Mouse (Mus musculus) leukemia stem cell, adult 10-12 weeks (primary cell): ENCODE results near the gene Wnt16. TPM values are rescaled to one million over a fixed set of nuclear protein-coding genes. Genes with fewer than 3 reads are reported as not detected.

Source experiments
- polyA plus RNA-seq: library from polyadenylated mRNA; stranded (reverse); fragments of >175 nt; gene quantifications from 2 replicates; pipeline ENCODE4 v1.2.3, GENCODE M21; 2012; ENCODE audit warnings: low replicate concordance

Wnt16 gene
- polyA plus RNA-seq = not detected in 2 replicates

GRCm38 (mm10) chr6:22288004-22288736 is at the start of gene Wnt16:
TSS of gene Wnt16 (plus strand) at chr6:22288227.

Other genes with a start within 250 kb of the Wnt16 start
- 7.5 and 7.6 TPM in 2 replicates for gene Fam3c, start 68.0 kb downstream of the Wnt16 start, polyA plus RNA-seq